Mouse (Mus musculus): ENCODE measurements around the gene Sbf2. TPM values are rescaled to one million over a fixed set of nuclear protein-coding genes. Genes with fewer than 3 reads are reported as not detected.

Sbf2 gene
- total RNA-seq, 2 experiments from 2014 or later: 0.35 TPM; not detected in 1

- no peak for ATAC-seq (replicated peaks; ENCODE audit: low FRiP score, low TSS enrichment, poor library complexity, severe bottlenecking)
Measured at GRCm38 (mm10) chr7:110262661-110263060, 352.1 kb downstream of the Sbf2 start.

DNA sequence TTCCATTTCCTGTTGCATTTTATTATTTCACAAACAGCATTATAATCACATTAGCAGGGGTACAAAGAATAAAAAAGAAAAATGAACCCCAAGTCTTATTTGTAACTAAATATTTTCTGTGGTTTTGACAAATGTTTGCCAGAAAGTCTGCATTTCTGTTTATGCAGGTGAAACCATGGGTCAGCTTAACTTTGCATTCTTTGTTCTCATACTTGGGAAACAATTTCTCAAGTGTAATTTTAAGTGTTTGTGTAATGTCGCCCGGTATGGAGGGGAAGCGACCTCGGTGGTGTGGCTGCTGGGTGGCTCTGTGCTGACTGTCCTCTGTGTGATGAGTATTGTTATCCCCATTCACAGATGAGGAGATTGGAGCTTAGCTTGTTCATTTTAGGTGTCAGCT, 352.9 kb downstream of the Sbf2 start:
- ATAC-seq (replicated peaks; ENCODE audit: low FRiP score, low TSS enrichment, poor library complexity, severe bottlenecking): no peak

- no peak for ATAC-seq (replicated peaks; ENCODE audit: low FRiP score, low TSS enrichment, poor library complexity, severe bottlenecking)
Measured at GRCm38 (mm10) chr7:110259966-110260711, 354.6 kb downstream of the Sbf2 start.

DNA sequence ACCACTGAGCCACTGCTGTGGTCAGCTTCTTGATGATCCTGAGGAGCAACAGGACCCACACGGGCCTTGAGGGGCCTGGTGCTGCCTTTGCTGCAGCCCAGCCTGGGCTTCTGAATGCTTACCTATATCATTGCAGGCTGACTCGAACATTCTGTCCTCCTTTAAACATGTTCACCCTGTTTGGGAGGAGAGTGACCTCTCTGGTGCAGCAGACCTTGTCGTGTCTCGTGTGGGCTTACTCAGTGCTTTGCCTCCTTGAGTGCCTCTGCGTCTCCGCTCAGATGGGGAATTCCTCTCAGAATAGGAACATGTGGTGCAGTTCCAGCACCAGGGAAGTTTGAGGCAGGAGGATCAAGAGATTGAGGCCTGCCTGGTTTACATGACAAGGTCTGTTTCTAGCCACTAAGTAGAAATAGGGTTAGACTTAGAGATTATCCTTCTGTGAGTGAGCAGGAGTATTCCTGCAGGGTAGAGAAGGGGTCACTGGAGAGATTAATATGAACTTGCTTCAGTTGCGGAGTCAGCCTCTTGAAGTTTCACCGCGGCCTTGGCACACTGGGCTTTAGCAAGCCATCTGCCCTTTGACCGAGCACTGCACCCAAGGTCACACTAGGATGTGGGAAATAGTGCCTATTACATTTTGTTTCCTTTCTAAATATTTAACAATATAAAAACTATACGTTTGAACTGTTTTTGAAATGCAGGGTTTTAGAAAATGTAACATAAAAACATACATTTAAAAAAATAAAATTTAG, 356.3 kb downstream of the Sbf2 start:
- ATAC-seq (replicated peaks; ENCODE audit: low FRiP score, low TSS enrichment, poor library complexity, severe bottlenecking): no peak

Other genes starting within 250 kb of the Sbf2 start
- gene Adm, start 12.7 kb upstream of the Sbf2 start, total RNA-seq (2014; fragmentation: Nextera tagmentation): not detected in 2 replicates
- not detected in 2 replicates for gene Adm, start 12.7 kb upstream of the Sbf2 start, total RNA-seq (2017)
- 66.1 and 83.1 TPM in 2 replicates for gene Ampd3, start 153.3 kb upstream of the Sbf2 start, total RNA-seq (2014; fragmentation: Nextera tagmentation)
- gene Ampd3, start 153.3 kb upstream of the Sbf2 start, total RNA-seq (2017): 30.8 and 52.2 TPM in 2 replicates
- 42.5 and 67.4 TPM in 2 replicates for gene Rnf141, start 229.5 kb upstream of the Sbf2 start, total RNA-seq (2014; fragmentation: Nextera tagmentation)
- gene Rnf141, start 229.5 kb upstream of the Sbf2 start, total RNA-seq (2017): 37.1 and 54.9 TPM in 2 replicates
- not detected in 2 replicates for gene Lyve1, start 248.3 kb upstream of the Sbf2 start, total RNA-seq (2014; fragmentation: Nextera tagmentation)
- not detected in 2 replicates for gene Lyve1, start 248.3 kb upstream of the Sbf2 start, total RNA-seq (2017)

Data from megakaryocyte-erythroid progenitor cell, adult 5-6 weeks (primary cell).